Mouse (Mus musculus) hindbrain, embryonic 15.5 days (tissue): Measurements from ENCODE around the gene Itgae. TPM values are rescaled to one million over a fixed set of nuclear protein-coding genes. Genes with fewer than 3 reads are reported as not detected.

ENCODE experiments used
- ATAC-seq: fragments of 200-750 bp; cut with Nextera tagmentation; 2 replicates; pipeline ENCODE4 v1.8.0; 2017; ENCODE audit warnings: low read depth, moderate number of reproducible peaks, moderate TSS enrichment; ENCODE audit not compliant: low FRiP score
- H3K27ac ChIP-seq: fragments of 300-500 bp; sonication (generic); replicated peaks from 2 replicates; pipeline ENCODE4 v1.5.1; 2015; ENCODE audit warnings: mild to moderate bottlenecking, inconsistent platforms
- H3K27me3 ChIP-seq: fragments of 300-500 bp; sonication (generic); 2 replicates; pipeline ENCODE4 v1.6.1; 2015; ENCODE audit warnings: control low read depth, inconsistent platforms
- H3K36me3 ChIP-seq: fragments of 300-500 bp; sonication (generic); 2 replicates; pipeline ENCODE4 v1.6.1; 2015; ENCODE audit warnings: control low read depth, inconsistent platforms
- H3K4me1 ChIP-seq: fragments of 300-500 bp; sonication (generic); replicated peaks from 2 replicates; pipeline ENCODE4 v1.6.1; 2015; ENCODE audit warnings: control low read depth, inconsistent platforms
- H3K4me2 ChIP-seq: fragments of 300-500 bp; sonication (generic); 2 replicates; pipeline ENCODE4 v1.6.1; 2015; ENCODE audit warnings: moderate library complexity, mild to moderate bottlenecking, inconsistent platforms
- H3K4me3 ChIP-seq: fragments of 300-500 bp; sonication (generic); 2 replicates; pipeline ENCODE4 v1.5.1; 2015; ENCODE audit warnings: mild to moderate bottlenecking, inconsistent platforms
- H3K9ac ChIP-seq: fragments of 300-500 bp; sonication (generic); 2 replicates; pipeline ENCODE4 v1.6.1; 2015; ENCODE audit warnings: inconsistent platforms
- H3K9me3 ChIP-seq: fragments of 300-500 bp; sonication (generic); 2 replicates; pipeline ENCODE4 v1.6.1; 2016; ENCODE audit warnings: control low read depth, inconsistent platforms
- WGBS: fragments of 180-500 bp; shearing (Covaris S2); methylation state at CpG from one replicate; pipeline ENCODE4 v1.1.7; 2015; 5-methylcytosine and 5-hydroxymethylcytosine counted together
- polyA plus RNA-seq: library from polyadenylated mRNA; unstranded; fragments of >200 nt; fragmentation: Nextera tagmentation; extraction: Ambion mirVana; gene quantifications from 2 replicates; pipeline ENCODE4 v1.2.1, GENCODE M21; 2015

Itgae gene
- polyA plus RNA-seq, 1 experiment from 2014 or later = 0.35 TPM

GRCm38 (mm10) chr11:73185872-73186615 lies 95.7 kb downstream of the Itgae start:
- Histone ChIP-seq H3K4me1 (no peaks in the 10 kb centered on the region), H3K36me3 (peaks cover 41% of the 10 kb centered on the region), H3K27ac (no peak overlapping the region), H3K4me3 (no peak overlapping the region), H3K27me3 (no peaks in the 10 kb centered on the region), H3K9ac (no peak overlapping the region), H3K4me2 (no peak overlapping the region), H3K9me3 (no peaks in the 10 kb centered on the region)
- 92% methylated on average over 10 of the region's 10 CpGs for WGBS
- no peak for ATAC-seq

GRCm38 (mm10) chr11:73187231-73187630 lies 96.8 kb downstream of the Itgae start:
- H3K4me1 ChIP-seq = no peaks in the 10 kb centered on the region
- no peak overlapping the region for H3K4me3 ChIP-seq
- no peak overlapping the region for H3K4me2 ChIP-seq
- ATAC-seq = no peak
- peaks cover 47% of the 10 kb centered on the region for H3K36me3 ChIP-seq
- WGBS = 90% methylated on average over 6 of the region's 6 CpGs
- no peak overlapping the region for H3K9ac ChIP-seq
- no peaks in the 10 kb centered on the region for H3K9me3 ChIP-seq
- no peaks in the 10 kb centered on the region for H3K27me3 ChIP-seq
- H3K27ac ChIP-seq = no peak overlapping the region

- no peak overlapping the region for H3K4me3 ChIP-seq
- H3K27me3 ChIP-seq = no peaks in the 10 kb centered on the region
- H3K4me2 ChIP-seq = no peak overlapping the region
- H3K36me3 ChIP-seq = peaks cover 29% of the 10 kb centered on the region
- H3K4me1 ChIP-seq = peaks cover 12% of the 10 kb centered on the region
- WGBS = 88% methylated on average over 6 of the region's 6 CpGs
- ATAC-seq = no peak
- no peak overlapping the region for H3K9ac ChIP-seq
- H3K9me3 ChIP-seq = no peaks in the 10 kb centered on the region
- H3K27ac ChIP-seq = no peak overlapping the region
Measured at GRCm38 (mm10) chr11:73193047-73193446, 102.7 kb downstream of the Itgae start.

GRCm38 (mm10) chr11:73194444-73194843 lies 104.1 kb downstream of the Itgae start:
- peaks cover 23% of the 10 kb centered on the region for H3K36me3 ChIP-seq
- H3K4me2 ChIP-seq = no peak overlapping the region
- no peak overlapping the region for H3K9ac ChIP-seq

More at GRCm38 (mm10) chr11:73194444-73194843, 104.1 kb downstream of the Itgae start:
- Histone ChIP-seq H3K9me3 (no peaks in the 10 kb centered on the region), H3K4me1 (peaks cover 17% of the 10 kb centered on the region), H3K4me3 (no peak overlapping the region), H3K27ac (no peak overlapping the region), H3K27me3 (no peaks in the 10 kb centered on the region)
- ATAC-seq = no peak
- 88% methylated on average over 2 of the region's 2 CpGs for WGBS

Other genes with a start within 250 kb of the Itgae start
- 1.6 and 2.5 TPM in 2 replicates for gene Atp2a3, start 129.4 kb upstream of the Itgae start, polyA plus RNA-seq
- gene P2rx1, start 91.5 kb upstream of the Itgae start, polyA plus RNA-seq = 0.39 and 0.73 TPM in 2 replicates
- 32.2 and 32.4 TPM in 2 replicates for gene Camkk1, start 71.6 kb upstream of the Itgae start, polyA plus RNA-seq
- 10.4 and 10.6 TPM in 2 replicates for gene Ncbp3, start 42.8 kb upstream of the Itgae start, polyA plus RNA-seq
- gene Haspin, start 47.7 kb downstream of the Itgae start, polyA plus RNA-seq = 4.0 TPM in 2 replicates
- 0.43 and 0.49 TPM in 2 replicates for gene P2rx5, start 69.8 kb downstream of the Itgae start, polyA plus RNA-seq
- gene Emc6, start 86.5 kb downstream of the Itgae start, polyA plus RNA-seq = 126 and 131 TPM in 2 replicates
- gene Tax1bp3, start 86.5 kb downstream of the Itgae start, polyA plus RNA-seq = 131 TPM in 2 replicates
- gene Ctns, start 108.5 kb downstream of the Itgae start, polyA plus RNA-seq = 16.2 and 18.4 TPM in 2 replicates
- gene Shpk, start 108.9 kb downstream of the Itgae start, polyA plus RNA-seq = 2.6 and 2.9 TPM in 2 replicates
- 0.41 and 0.68 TPM in 2 replicates for gene Trpv1, start 143.7 kb downstream of the Itgae start, polyA plus RNA-seq
- gene Trpv3, start 176.8 kb downstream of the Itgae start, polyA plus RNA-seq = 0.22 and 0.25 TPM in 2 replicates
- gene Aspa, start 239.0 kb downstream of the Itgae start, polyA plus RNA-seq = 2.0 and 2.2 TPM in 2 replicates
- gene Gm49340, start 239.2 kb downstream of the Itgae start, polyA plus RNA-seq = not detected in 2 replicates
- 0.25 TPM in 1 of 2 replicates, not detected in the other for gene Spata22, start 239.2 kb downstream of the Itgae start, polyA plus RNA-seq